Mouse (Mus musculus) neural tube, embryonic 14.5 days (tissue): Measurements from ENCODE around the gene Olfr571. TPM values are rescaled to one million over a fixed set of nuclear protein-coding genes. Genes with fewer than 3 reads are reported as not detected.

ENCODE experiments used
- ATAC-seq: fragments of 200-750 bp; cut with Nextera tagmentation; 2 replicates; pipeline ENCODE4 v1.8.0; 2017; ENCODE audit warnings: low read depth, mild to moderate bottlenecking, moderate TSS enrichment, moderate library complexity
- H3K27ac ChIP-seq: fragments of 300-500 bp; sonication (generic); 2 replicates; pipeline ENCODE4 v1.5.1; 2014; ENCODE audit warnings: low read depth, mild to moderate bottlenecking, control low read depth, low read length, moderate library complexity, mixed read lengths
- H3K27me3 ChIP-seq: fragments of 300-500 bp; sonication (generic); 2 replicates; pipeline ENCODE4 v1.6.1; 2014; ENCODE audit warnings: low read length; ENCODE audit not compliant: control insufficient read depth, insufficient read depth
- H3K36me3 ChIP-seq: fragments of 300-500 bp; sonication (generic); 2 replicates; pipeline ENCODE4 v1.6.1; 2014; ENCODE audit warnings: low read length, mixed read lengths; ENCODE audit not compliant: control insufficient read depth, insufficient read depth
- H3K4me1 ChIP-seq: fragments of 300-500 bp; sonication (generic); 2 replicates; pipeline ENCODE4 v1.6.1; 2014; ENCODE audit warnings: low read length; ENCODE audit not compliant: control insufficient read depth, insufficient read depth
- H3K4me2 ChIP-seq: fragments of 300-500 bp; sonication (generic); 2 replicates; pipeline ENCODE4 v1.6.1; 2014; ENCODE audit warnings: mild to moderate bottlenecking, low read depth, low read length, control low read depth
- H3K4me3 ChIP-seq: fragments of 300-500 bp; sonication (generic); 2 replicates; pipeline ENCODE4 v1.5.1; 2014; ENCODE audit warnings: low read depth, low read length, control low read depth, mixed read lengths
- H3K9ac ChIP-seq: fragments of 300-500 bp; sonication (generic); replicated peaks from 2 replicates; pipeline ENCODE4 v1.6.1; 2014; ENCODE audit warnings: low read depth, mild to moderate bottlenecking, control low read depth, low read length, mixed read lengths
- H3K9me3 ChIP-seq: fragments of 300-500 bp; sonication (generic); 2 replicates; pipeline ENCODE4 v1.6.1; 2016; ENCODE audit warnings: low read length; ENCODE audit not compliant: control insufficient read depth
- WGBS: fragments of 180-500 bp; shearing (Covaris S2); extraction: QIAGEN DNeasy Blood & Tissue Kit; methylation state at CpG from one replicate; pipeline ENCODE4 v1.1.7; 2014; 5-methylcytosine and 5-hydroxymethylcytosine counted together
- polyA plus RNA-seq: library from polyadenylated mRNA; unstranded; fragments of >200 nt; fragmentation: Nextera tagmentation; extraction: Ambion mirVana; gene quantifications from 2 replicates; pipeline ENCODE4 v1.2.1, GENCODE M21; 2014

Gene Olfr571
- polyA plus RNA-seq, result 0.18 TPM in 1 of 2 replicates, not detected in the other

DNA sequence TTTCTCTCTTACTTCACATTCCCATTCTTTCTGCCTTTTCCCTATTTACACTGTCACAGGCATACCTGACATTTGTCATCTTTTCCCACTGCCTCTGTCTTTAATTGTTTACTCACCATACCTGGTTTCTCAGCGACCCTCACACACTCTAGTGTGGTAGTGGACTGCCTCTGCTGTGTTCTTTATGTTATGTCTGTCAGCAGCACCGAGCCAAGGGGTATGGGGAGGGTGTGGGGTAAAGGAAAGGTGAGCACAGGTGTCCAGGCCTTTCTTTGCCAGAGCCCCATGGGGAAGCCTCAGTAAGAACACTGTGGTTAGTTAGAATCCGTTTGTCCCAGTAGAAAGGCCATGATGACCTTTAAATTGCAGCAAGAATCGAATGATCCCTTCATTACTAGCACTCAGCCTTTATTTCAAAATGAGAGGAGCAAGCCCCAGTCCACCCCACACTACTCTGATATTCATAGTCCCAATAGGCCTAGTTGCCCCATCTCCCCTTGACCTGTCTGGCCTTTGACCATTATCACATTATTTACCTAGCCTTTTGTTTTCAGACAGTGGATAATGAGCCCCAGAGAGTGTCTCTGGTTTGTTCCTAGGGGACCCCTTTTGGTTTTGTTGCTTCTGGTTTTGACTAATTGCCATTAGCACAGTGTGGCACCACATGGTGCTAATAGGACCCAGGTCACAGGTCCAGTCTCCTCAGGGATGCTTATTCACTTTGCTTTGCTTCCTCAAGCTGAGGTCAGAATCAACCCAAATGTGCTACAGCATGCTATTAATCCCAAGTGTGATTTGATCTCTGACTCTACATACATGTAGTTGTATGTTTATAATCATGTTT, at the start of gene Olfr571:
Gene Olfr571 (minus strand): TSS at position 505 of the 844 bp plus-strand sequence.
- Histone ChIP-seq H3K36me3 (no peaks in the 10 kb centered on the region), H3K9me3 (no peaks in the 10 kb centered on the region), H3K4me3 (no peak within 1 kb of the TSS), H3K27ac (no peak within 1 kb of the TSS), H3K9ac (no peak within 1 kb of the TSS), H3K27me3 (no peaks in the 10 kb centered on the region), H3K4me2 (no peak within 1 kb of the TSS), H3K4me1 (no peaks in the 10 kb centered on the region)
- WGBS, result 49% methylated on average over 4 of the region's 4 CpGs
- no peak for ATAC-seq

DNA sequence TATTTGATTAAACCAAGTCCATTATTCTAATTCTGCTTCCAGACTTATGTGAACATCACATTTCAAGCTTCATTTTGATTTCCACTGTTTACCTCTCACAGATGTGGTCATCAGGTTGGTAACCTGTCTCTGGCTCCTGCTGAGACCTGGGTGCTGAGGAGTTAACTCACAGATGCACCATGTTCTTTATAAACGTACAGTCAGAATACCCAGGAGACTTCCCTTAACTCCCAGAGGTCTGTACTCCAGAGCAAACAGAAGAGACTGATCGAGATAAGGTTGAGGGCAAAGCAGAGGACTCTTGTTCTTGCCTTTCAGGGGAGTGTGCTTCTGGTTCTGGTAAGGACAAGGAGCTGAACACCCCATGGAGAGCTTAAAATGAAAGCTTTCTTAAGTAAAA, 45.0 kb upstream of the Olfr571 start, which contains the start of gene Olfr576:
Gene Olfr576 (plus strand): TSS at position 301 of the 400 bp plus-strand sequence.
- Histone ChIP-seq H3K27ac (no peak within 1 kb of the TSS), H3K4me1 (no peaks in the 10 kb centered on the region), H3K27me3 (no peaks in the 10 kb centered on the region), H3K4me3 (no peak within 1 kb of the TSS), H3K4me2 (no peak within 1 kb of the TSS), H3K9me3 (no peaks in the 10 kb centered on the region), H3K36me3 (no peaks in the 10 kb centered on the region), H3K9ac (no peak within 1 kb of the TSS)
- WGBS, result 62% methylated on average over 2 of the region's 2 CpGs
- ATAC-seq, result no peak

DNA sequence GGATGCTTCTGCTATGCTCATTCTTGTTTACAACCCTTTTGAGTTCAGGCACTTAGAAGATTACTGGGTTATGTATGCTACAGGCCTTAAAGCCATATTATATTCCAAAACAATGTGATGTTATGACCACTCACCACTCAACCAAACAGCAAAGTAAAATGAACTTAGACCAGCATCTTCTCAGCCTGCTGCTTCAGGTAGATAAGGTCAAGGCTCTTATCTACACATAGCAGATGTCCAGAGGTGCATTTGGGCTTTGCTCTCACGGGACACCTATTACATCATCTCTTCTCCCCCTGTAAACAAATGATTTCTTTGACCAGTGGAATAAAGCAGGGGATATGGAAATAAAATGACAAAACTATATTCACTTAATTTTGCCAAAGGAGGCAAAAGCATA, 41.3 kb upstream of the Olfr571 start, which contains the start of gene Olfr575:
Gene Olfr575 (minus strand): TSS at position 183 of the 400 bp plus-strand sequence.
- Histone ChIP-seq H3K27ac (no peak within 1 kb of the TSS), H3K9ac (no peak within 1 kb of the TSS), H3K4me3 (no peak within 1 kb of the TSS), H3K27me3 (no peaks in the 10 kb centered on the region), H3K4me2 (no peak within 1 kb of the TSS), H3K9me3 (no peaks in the 10 kb centered on the region), H3K36me3 (no peaks in the 10 kb centered on the region), H3K4me1 (no peaks in the 10 kb centered on the region)
- ATAC-seq, result no peak
- 72% methylated on average over 1 of the region's 1 CpGs for WGBS

DNA sequence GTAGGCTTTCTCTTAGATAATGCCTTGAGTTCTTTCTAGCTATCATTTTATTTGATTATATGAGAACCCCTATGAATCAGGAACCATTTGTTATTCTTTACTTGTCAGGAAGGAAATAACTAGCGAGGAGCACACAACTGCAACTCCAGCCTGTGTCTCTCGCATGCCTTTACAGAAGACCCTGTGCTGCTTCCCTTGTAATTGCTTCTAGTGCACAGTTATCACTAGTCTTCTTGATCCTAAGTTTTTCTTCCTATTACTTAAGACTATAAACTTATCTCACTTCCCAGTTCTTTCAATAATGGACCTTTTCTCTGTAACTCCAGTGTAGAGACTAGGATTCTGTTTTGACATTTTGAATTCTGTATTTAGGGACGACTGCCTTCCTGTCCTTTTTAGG, 40.8 kb upstream of the Olfr571 start:
- Histone ChIP-seq H3K27me3 (no peaks in the 10 kb centered on the region), H3K4me1 (no peaks in the 10 kb centered on the region), H3K9me3 (no peaks in the 10 kb centered on the region), H3K36me3 (no peaks in the 10 kb centered on the region), H3K4me2 (no peak overlapping the region), H3K4me3 (no peak overlapping the region), H3K9ac (no peak overlapping the region), H3K27ac (no peak overlapping the region)
- WGBS, result 81% methylated on average over 3 of the region's 3 CpGs
- no peak for ATAC-seq

DNA sequence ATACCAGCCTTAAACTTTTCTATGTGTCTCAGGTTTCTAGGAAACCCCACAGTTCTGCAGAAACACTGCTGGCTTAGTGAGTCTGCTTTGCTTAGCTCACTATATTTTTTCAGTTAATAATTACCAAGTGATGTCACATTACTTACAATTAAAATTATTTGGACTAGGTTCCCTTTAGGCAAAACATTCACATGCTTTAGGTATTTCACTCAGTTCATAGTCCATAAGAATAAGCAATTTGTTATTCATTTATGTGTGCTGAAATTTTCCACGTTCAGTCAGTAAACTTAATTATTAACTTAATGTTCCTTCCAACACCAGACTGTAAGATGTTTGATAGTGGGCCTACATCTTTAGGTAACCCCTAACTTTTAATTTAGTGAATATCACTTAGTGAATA, 33.4 kb upstream of the Olfr571 start:
- H3K9ac ChIP-seq, result no peak overlapping the region
- no peak overlapping the region for H3K27ac ChIP-seq
- no peaks in the 10 kb centered on the region for H3K4me1 ChIP-seq
- no peak overlapping the region for H3K4me3 ChIP-seq
- no peaks in the 10 kb centered on the region for H3K27me3 ChIP-seq
- H3K9me3 ChIP-seq, result no peaks in the 10 kb centered on the region
- H3K4me2 ChIP-seq, result no peak overlapping the region
- no peaks in the 10 kb centered on the region for H3K36me3 ChIP-seq
- WGBS, result 69% methylated on average over 1 of the region's 1 CpGs
- no peak for ATAC-seq

GRCm38 (mm10) chr7:102948167-102948566, 30.8 kb upstream of the Olfr571 start, which contains the start of gene Olfr574:
Gene Olfr574 (plus strand): TSS chr7:102948467.
- no peak within 1 kb of the TSS for H3K4me2 ChIP-seq
- H3K9ac ChIP-seq, result no peak within 1 kb of the TSS
- H3K4me1 ChIP-seq, result no peaks in the 10 kb centered on the region
- no peak within 1 kb of the TSS for H3K27ac ChIP-seq
- no peaks in the 10 kb centered on the region for H3K9me3 ChIP-seq
- ATAC-seq, result no peak
- no peaks in the 10 kb centered on the region for H3K36me3 ChIP-seq
- no peaks in the 10 kb centered on the region for H3K27me3 ChIP-seq
- no peak within 1 kb of the TSS for H3K4me3 ChIP-seq
- WGBS, result 100% methylated on average over 1 of the region's 1 CpGs

DNA sequence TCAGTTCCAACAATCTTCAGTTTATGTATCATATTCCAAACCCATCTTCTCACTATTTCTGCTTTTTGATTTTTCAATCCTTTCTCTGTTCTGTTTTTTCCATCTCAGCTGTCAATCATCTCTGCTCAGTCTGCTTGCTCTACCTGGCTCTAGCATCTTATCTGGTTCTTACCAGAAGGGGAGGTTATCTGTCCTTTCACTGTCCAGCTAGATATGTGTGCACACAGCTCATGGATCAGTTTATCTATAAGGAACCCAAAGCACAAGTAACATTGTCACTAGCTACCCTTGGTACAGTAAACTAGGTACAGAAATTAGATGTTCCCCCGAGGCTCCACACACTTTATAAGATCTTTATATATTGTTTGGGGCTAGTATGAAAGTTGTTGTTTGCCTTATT, 26.1 kb upstream of the Olfr571 start:
- Histone ChIP-seq H3K27me3 (no peaks in the 10 kb centered on the region), H3K4me2 (no peak overlapping the region), H3K27ac (no peak overlapping the region), H3K9ac (no peak overlapping the region), H3K4me1 (no peaks in the 10 kb centered on the region), H3K4me3 (no peak overlapping the region), H3K36me3 (no peaks in the 10 kb centered on the region), H3K9me3 (no peaks in the 10 kb centered on the region)
- WGBS, result 92% methylated on average over 1 of the region's 1 CpGs
- no peak for ATAC-seq

DNA sequence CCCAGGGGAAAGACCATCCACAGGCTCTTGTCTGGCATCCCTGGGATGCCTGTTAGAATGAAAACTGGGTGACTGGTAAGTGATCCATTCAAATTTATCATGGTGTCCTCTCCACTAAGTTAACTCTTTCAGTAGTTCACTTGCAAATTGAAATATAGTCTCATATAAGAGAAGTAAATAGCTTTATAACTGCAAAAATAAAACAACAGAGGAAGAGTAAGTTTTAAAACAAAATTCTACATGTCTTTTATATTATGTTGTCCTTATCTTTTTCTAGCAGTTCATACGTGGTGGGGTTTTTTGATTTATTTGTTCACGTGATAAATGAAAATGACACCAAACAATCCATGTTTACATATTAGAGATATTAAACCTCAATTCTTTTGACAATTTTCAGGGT, 25.1 kb upstream of the Olfr571 start, which contains the start of gene Olfr573-ps1:
Gene Olfr573-ps1 (minus strand): TSS at position 101 of the 400 bp plus-strand sequence.
- no peak for ATAC-seq
- H3K9me3 ChIP-seq, result no peaks in the 10 kb centered on the region
- WGBS, result 93% methylated on average over 2 of the region's 2 CpGs

DNA sequence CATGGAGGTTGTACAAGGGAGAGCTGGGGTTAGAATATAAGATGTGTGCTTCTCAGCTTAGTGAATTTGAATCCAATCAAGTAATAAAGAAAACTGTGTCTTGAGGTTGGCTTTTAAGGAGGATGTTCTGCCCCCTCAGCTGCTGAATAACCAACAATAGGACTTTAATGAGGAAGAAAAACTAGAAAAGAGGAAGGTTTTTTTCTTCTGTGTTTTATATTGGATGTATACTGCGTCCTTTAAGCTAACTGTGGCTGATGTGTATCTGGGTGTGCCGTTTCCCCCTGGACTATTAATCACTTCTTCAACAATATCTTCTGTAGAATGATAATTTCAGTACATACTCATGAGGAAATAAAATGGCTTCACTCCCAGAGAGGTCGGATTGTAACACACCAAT, 9.8 kb upstream of the Olfr571 start:
- no peak overlapping the region for H3K27ac ChIP-seq
- no peak overlapping the region for H3K4me3 ChIP-seq
- H3K9ac ChIP-seq, result no peak overlapping the region
- 76% methylated on average over 3 of the region's 3 CpGs for WGBS
- no peaks in the 10 kb centered on the region for H3K36me3 ChIP-seq
- H3K27me3 ChIP-seq, result no peaks in the 10 kb centered on the region
- ATAC-seq, result no peak
- no peaks in the 10 kb centered on the region for H3K9me3 ChIP-seq
- no peaks in the 10 kb centered on the region for H3K4me1 ChIP-seq
- H3K4me2 ChIP-seq, result no peak overlapping the region

More for the DNA sequence above, 25.1 kb upstream of the Olfr571 start, which contains the start of gene Olfr573-ps1:
- Histone ChIP-seq H3K27me3 (no peaks in the 10 kb centered on the region), H3K4me2 (no peak within 1 kb of the TSS), H3K27ac (no peak within 1 kb of the TSS), H3K4me3 (no peak within 1 kb of the TSS), H3K4me1 (no peaks in the 10 kb centered on the region), H3K36me3 (no peaks in the 10 kb centered on the region), H3K9ac (no peak within 1 kb of the TSS)
